Comparison of ENCODE assay signal across 14 mouse cellular contexts in the genomic region with DNA sequence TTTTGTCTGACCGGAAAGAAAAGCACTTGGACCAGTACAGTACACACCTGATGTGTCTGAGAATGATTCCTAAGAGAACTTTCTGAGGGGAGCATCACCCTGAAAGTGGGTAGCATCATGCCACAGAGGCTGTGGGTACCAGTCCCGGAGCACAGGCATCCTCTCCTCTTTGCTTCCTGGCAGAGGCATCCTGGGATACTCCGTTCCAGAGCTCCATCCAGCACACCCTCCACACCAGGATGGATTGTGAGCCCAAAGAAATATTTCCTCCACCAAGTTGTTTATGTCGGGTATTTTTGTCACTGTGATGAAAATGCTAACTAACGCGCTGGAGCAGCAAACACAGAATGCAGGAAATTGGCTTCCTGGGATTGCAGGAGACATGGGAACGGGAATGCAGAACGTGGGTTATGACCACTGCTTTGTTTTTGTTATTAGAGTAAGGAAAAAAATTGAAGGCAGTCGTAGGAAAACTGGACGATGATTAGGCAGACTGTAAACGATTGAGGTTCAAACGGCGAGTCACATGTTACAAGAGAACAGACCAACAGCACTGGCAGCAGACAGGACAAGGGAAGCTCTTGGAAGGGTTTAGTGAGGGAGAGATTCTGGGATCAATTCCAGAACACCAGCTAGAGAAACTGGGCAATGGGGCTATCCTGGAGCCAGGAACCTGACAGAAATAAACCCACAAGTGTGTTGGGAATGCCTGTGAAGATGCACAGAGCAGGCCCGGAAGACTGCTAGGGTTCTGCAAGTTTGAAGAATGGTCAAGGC.
DNase-seq lines count a peak whose midpoint lies in the region; ATAC-seq and TF ChIP-seq lines count a peak whose summit lies in the region.
"Had no signal": no experiment of that assay in that cellular context is flagged by ENCODE, and none has a peak within 500 bp of the region (broad histone marks: within the 10 kb centered on the region; RNA-seq: fewer than 3 reads in every experiment).

No protein-coding gene starts in this region.

- peak; percentile 59 to 67 for DNase-seq in heart, adult 18-20 months
- peak; percentile 33 for DNase-seq in lung, postnatal 0 days (ENCODE audit: low spot score)
- no peak for DNase-seq in lung, postnatal 25 days (ENCODE audit: low spot score)
- no peak for DNase-seq in embryonic facial prominence, embryonic 14.5 days (ENCODE audit: low spot score)
- no peak for DNase-seq in kidney, adult 18-20 months
- DNase-seq: adrenal gland, adult 8-10 months; kidney, postnatal 25 days; liver, embryonic 13.5 days; thymus, postnatal 14 days had no signal

- no peaks in the 10 kb centered on the region for H3K27me3 ChIP-seq in heart, embryonic 12.5 days (replicated peaks)
- H3K27me3 ChIP-seq in lung, postnatal 0 days (replicated peaks; ENCODE audit: insufficient read depth, low read length): no peaks in the 10 kb centered on the region
- no peaks in the 10 kb centered on the region for H3K27me3 ChIP-seq in embryonic facial prominence, embryonic 14.5 days (replicated peaks; ENCODE audit: control insufficient read depth, insufficient read depth, low read length)
- H3K27me3 ChIP-seq in stomach, embryonic 16.5 days (ENCODE audit: control insufficient read depth, insufficient read depth, low read length): no peaks in the 10 kb centered on the region
- H3K27me3 ChIP-seq: liver, embryonic 13.5 days; midbrain, embryonic 12.5 days had no signal

- TF ChIP-seq CTCF in lung, postnatal 0 days (IDR thresholded peaks at IDR 0.05): no peak

- WGBS in heart, embryonic 12.5 days: 74% methylated on average over 14 of the region's 14 CpGs
- WGBS in lung, postnatal 0 days: 47% methylated on average over 14 of the region's 14 CpGs
- WGBS in embryonic facial prominence, embryonic 14.5 days: 65% methylated on average over 14 of the region's 14 CpGs
- 57% methylated on average over 14 of the region's 14 CpGs for WGBS in stomach, embryonic 16.5 days

- no peak for TF ChIP-seq EP300 in lung, postnatal 0 days (IDR thresholded peaks at IDR 0.05)

- no peaks in the 10 kb centered on the region for H3K4me1 ChIP-seq in heart, embryonic 12.5 days (replicated peaks)
- H3K4me1 ChIP-seq in lung, postnatal 0 days (ENCODE audit: insufficient read depth, low read depth, low read length): no peaks in the 10 kb centered on the region
- peaks cover 4% of the 10 kb centered on the region; the same call in 1 of the 2 replicates for H3K4me1 ChIP-seq in embryonic facial prominence, embryonic 14.5 days (ENCODE audit: control insufficient read depth, insufficient read depth, low read length)
- H3K4me1 ChIP-seq in stomach, embryonic 16.5 days (ENCODE audit: control insufficient read depth, insufficient read depth, low read length): no peaks in the 10 kb centered on the region
- H3K4me1 ChIP-seq: liver, embryonic 13.5 days; midbrain, embryonic 12.5 days had no signal

- H3K9ac ChIP-seq in heart, embryonic 12.5 days: no peak overlapping the region
- no peak overlapping the region for H3K9ac ChIP-seq in lung, postnatal 0 days (replicated peaks; ENCODE audit: low read depth)
- H3K9ac ChIP-seq in embryonic facial prominence, embryonic 14.5 days (ENCODE audit: low read depth, low read length): no peak overlapping the region
- no peak overlapping the region for H3K9ac ChIP-seq in stomach, embryonic 16.5 days (ENCODE audit: low read length)
- H3K9ac ChIP-seq: liver, embryonic 13.5 days; midbrain, embryonic 12.5 days had no signal

- no peak for ATAC-seq in heart, embryonic 12.5 days (ENCODE audit: insufficient number of reproducible peaks, low FRiP score)
- peak; percentile 74 for ATAC-seq in lung, postnatal 0 days
- ATAC-seq in embryonic facial prominence, embryonic 14.5 days (ENCODE audit: low read depth): no peak
- ATAC-seq in stomach, embryonic 16.5 days (ENCODE audit: insufficient read depth, low FRiP score): peak; percentile 34; the same call in 1 of the 2 replicates
- ATAC-seq: forebrain, embryonic 14.5 days; Patski had no signal

- H3K27ac ChIP-seq in heart, embryonic 12.5 days (ENCODE audit: poor library complexity, severe bottlenecking): no peak overlapping the region
- no peak overlapping the region for H3K27ac ChIP-seq in lung, postnatal 0 days (ENCODE audit: low read length)
- peak overlapping the region; percentile 53; the same call in 1 of the 2 replicates for H3K27ac ChIP-seq in embryonic facial prominence, embryonic 14.5 days (replicated peaks; ENCODE audit: low read depth, low read length)
- peak overlapping the region; percentile 43; the same call in 1 of the 2 replicates for H3K27ac ChIP-seq in stomach, embryonic 16.5 days (ENCODE audit: low read length)
- H3K27ac ChIP-seq: liver, embryonic 13.5 days; midbrain, embryonic 12.5 days had no signal

- H3K4me3 ChIP-seq in heart, embryonic 12.5 days: no peak overlapping the region
- no peak overlapping the region for H3K4me3 ChIP-seq in lung, postnatal 0 days (ENCODE audit: low read depth, low read length)
- H3K4me3 ChIP-seq in embryonic facial prominence, embryonic 14.5 days (ENCODE audit: low read depth, low read length): no peak overlapping the region
- H3K4me3 ChIP-seq in stomach, embryonic 16.5 days (replicated peaks; ENCODE audit: low read length): no peak overlapping the region
- H3K4me3 ChIP-seq: liver, embryonic 13.5 days; midbrain, embryonic 12.5 days had no signal

- H3K36me3 ChIP-seq in heart, embryonic 12.5 days: no peaks in the 10 kb centered on the region
- H3K36me3 ChIP-seq in lung, postnatal 0 days (ENCODE audit: insufficient read depth, low read length): no peaks in the 10 kb centered on the region
- H3K36me3 ChIP-seq in embryonic facial prominence, embryonic 14.5 days (ENCODE audit: control insufficient read depth, insufficient read depth, low read length): no peaks in the 10 kb centered on the region
- H3K36me3 ChIP-seq in stomach, embryonic 16.5 days (ENCODE audit: control insufficient read depth, insufficient read depth, low read length): no peaks in the 10 kb centered on the region
- H3K36me3 ChIP-seq: liver, embryonic 13.5 days; midbrain, embryonic 12.5 days had no signal

- H3K9me3 ChIP-seq in heart, embryonic 12.5 days (replicated peaks): no peaks in the 10 kb centered on the region
- H3K9me3 ChIP-seq in lung, postnatal 0 days (ENCODE audit: low read length): no peaks in the 10 kb centered on the region
- no peaks in the 10 kb centered on the region for H3K9me3 ChIP-seq in embryonic facial prominence, embryonic 14.5 days (ENCODE audit: control insufficient read depth, low read length)
- H3K9me3 ChIP-seq in stomach, embryonic 16.5 days (replicated peaks; ENCODE audit: control insufficient read depth, low read length): no peaks in the 10 kb centered on the region
- H3K9me3 ChIP-seq: liver, embryonic 13.5 days; midbrain, embryonic 12.5 days had no signal

- H3K4me2 ChIP-seq in heart, embryonic 12.5 days: no peak overlapping the region
- no peak overlapping the region for H3K4me2 ChIP-seq in lung, postnatal 0 days (replicated peaks; ENCODE audit: low read depth, low read length)
- no peak overlapping the region for H3K4me2 ChIP-seq in embryonic facial prominence, embryonic 14.5 days (ENCODE audit: low read depth, low read length)
- H3K4me2 ChIP-seq in stomach, embryonic 16.5 days (ENCODE audit: low read depth, low read length): no peak overlapping the region
- H3K4me2 ChIP-seq: liver, embryonic 13.5 days; midbrain, embryonic 12.5 days had no signal

Comparison
In these comparisons a context has a peak if more than half of its experiments do, and no peak if none do; other contexts are left out.
1. DNase-seq: peak in heart, adult 18-20 months (2 of 2) and lung, postnatal 0 days (single experiment); none in lung, postnatal 25 days (single experiment), embryonic facial prominence, embryonic 14.5 days (single experiment) and kidney, adult 18-20 months (single experiment).
2. ATAC-seq: peak in lung, postnatal 0 days (single experiment) and stomach, embryonic 16.5 days (single experiment); none in heart, embryonic 12.5 days (single experiment) and embryonic facial prominence, embryonic 14.5 days (single experiment).
3. H3K27ac ChIP-seq: peak in embryonic facial prominence, embryonic 14.5 days (single experiment) and stomach, embryonic 16.5 days (single experiment); none in heart, embryonic 12.5 days (single experiment) and lung, postnatal 0 days (single experiment).